Mouse (Mus musculus): ENCODE measurements around the gene Neurog1.

Neurog1 gene

GRCm38 (mm10) chr13:56221129-56221910, 30.6 kb downstream of the Neurog1 start:
- no peak for DNase-seq (ENCODE audit: low read depth, low spot score)

GRCm38 (mm10) chr13:56219254-56219653, 32.7 kb downstream of the Neurog1 start:
- no peak for DNase-seq (ENCODE audit: low read depth, low spot score)

- no peak for DNase-seq (ENCODE audit: low read depth, low spot score)
Measured at GRCm38 (mm10) chr13:56216090-56216489, 35.9 kb downstream of the Neurog1 start.

GRCm38 (mm10) chr13:56214633-56215032, 37.3 kb downstream of the Neurog1 start:
- no peak for DNase-seq (ENCODE audit: low read depth, low spot score)

GRCm38 (mm10) chr13:56209067-56209411, 42.9 kb downstream of the Neurog1 start:
- no peak for DNase-seq (ENCODE audit: low read depth, low spot score)

GRCm38 (mm10) chr13:56208225-56209066, 43.5 kb downstream of the Neurog1 start:
- DNase-seq (ENCODE audit: low read depth, low spot score) = no peak
